Mouse (Mus musculus) liver, embryonic 14.5 days (tissue): ENCODE measurements around the gene Gtsf2.

Experiments used
- CTCF ChIP-seq: IDR thresholded peaks from 2 replicates; pipeline ENCODE4 v1.5.1; 2016; ENCODE audit warnings: antibody characterized with exemption, low read depth, control low read depth
- EP300 ChIP-seq: IDR thresholded peaks from 2 replicates; pipeline ENCODE4 v1.6.1; 2016; ENCODE audit warnings: antibody characterized with exemption, low read depth

DNA sequence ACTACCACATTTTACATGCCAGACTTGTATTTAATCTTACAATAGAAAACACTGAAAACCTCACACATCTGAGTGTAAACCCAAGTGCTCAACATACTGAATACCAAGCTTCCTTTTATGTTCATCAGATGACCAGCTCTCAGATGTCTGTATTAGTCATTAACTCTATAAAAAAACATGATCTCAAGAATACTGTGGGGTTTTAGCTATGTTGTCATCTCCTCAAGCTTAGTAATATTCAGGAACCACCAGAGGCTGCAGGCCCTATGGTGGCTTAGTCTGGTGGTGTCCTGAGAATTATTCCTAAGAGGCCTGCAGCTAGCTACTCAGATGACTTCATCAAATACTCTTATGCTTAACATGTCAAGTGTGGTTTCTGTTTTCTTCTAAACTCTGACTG, 54.7 kb downstream of the Gtsf2 start:
- TF ChIP-seq EP300 = no peak
- TF ChIP-seq CTCF = no peak
